Mouse (Mus musculus) kidney, adult 11 months (tissue): ENCODE results near the gene Pcolce2.
A peak's percentile ranks its signal among the peaks of the same experiment; 100 is the strongest.
"Not testable (repeated sequence)": the region's sequence is repeated elsewhere in the genome, so short reads cannot be mapped to it uniquely, and the experiment has no call there.

Experiments used
- DNase-seq: peaks from one replicate; pipeline ENCODE4 v3.0.0; 2022

Gene Pcolce2

GRCm38 (mm10) chr9:95637271-95638181 is at the start of gene Pcolce2:
TSS of gene Pcolce2 (plus strand) at chr9:95637601.
- peak; percentile 21 for DNase-seq

- DNase-seq = no peak
Measured at GRCm38 (mm10) chr9:95588070-95588469, 49.3 kb upstream of the Pcolce2 start.

GRCm38 (mm10) chr9:95594291-95594690 is 43.1 kb upstream of the Pcolce2 start:
- DNase-seq = peak; percentile 68

GRCm38 (mm10) chr9:95597466-95598178 is 39.8 kb upstream of the Pcolce2 start:
- DNase-seq = no peak

- no peak for DNase-seq
Measured at GRCm38 (mm10) chr9:95598179-95598721, 39.2 kb upstream of the Pcolce2 start.

GRCm38 (mm10) chr9:95599399-95599798 is 38.0 kb upstream of the Pcolce2 start:
- DNase-seq = no peak

- DNase-seq = no peak
Measured at GRCm38 (mm10) chr9:95602849-95603248, 34.6 kb upstream of the Pcolce2 start.

- no peak for DNase-seq
Measured at GRCm38 (mm10) chr9:95603316-95603715, 34.1 kb upstream of the Pcolce2 start.

GRCm38 (mm10) chr9:95607196-95607595 is 30.2 kb upstream of the Pcolce2 start:
- DNase-seq = no peak

- DNase-seq = no peak
Measured at GRCm38 (mm10) chr9:95612246-95612768, 25.1 kb upstream of the Pcolce2 start.

GRCm38 (mm10) chr9:95613426-95614127 is 23.8 kb upstream of the Pcolce2 start:
- no peak for DNase-seq

- peak; percentile 78 for DNase-seq
Measured at GRCm38 (mm10) chr9:95614861-95615615, 22.4 kb upstream of the Pcolce2 start.

GRCm38 (mm10) chr9:95615961-95616360 is 21.4 kb upstream of the Pcolce2 start:
- no peak for DNase-seq

GRCm38 (mm10) chr9:95618572-95618971 is 18.8 kb upstream of the Pcolce2 start:
- no peak for DNase-seq

- DNase-seq = no peak
Measured at GRCm38 (mm10) chr9:95624072-95624471, 13.3 kb upstream of the Pcolce2 start.

GRCm38 (mm10) chr9:95628439-95628948 is 8.9 kb upstream of the Pcolce2 start:
- DNase-seq = no peak

- DNase-seq = not testable (repeated sequence)
Measured at GRCm38 (mm10) chr9:95629561-95629960, 7.8 kb upstream of the Pcolce2 start.

GRCm38 (mm10) chr9:95636395-95636794 is 1.0 kb upstream of the Pcolce2 start:
- DNase-seq = no peak

GRCm38 (mm10) chr9:95639919-95640318 is 2.5 kb downstream of the Pcolce2 start:
- DNase-seq = no peak

- DNase-seq = no peak
Measured at GRCm38 (mm10) chr9:95645926-95646325, 8.5 kb downstream of the Pcolce2 start.

GRCm38 (mm10) chr9:95653363-95653762 is 16.0 kb downstream of the Pcolce2 start:
- DNase-seq = peak; percentile 13

GRCm38 (mm10) chr9:95654356-95654755 is 17.0 kb downstream of the Pcolce2 start:
- no peak for DNase-seq
